Comparison of ENCODE assay signal across 13 mouse cellular contexts in the genomic region with DNA sequence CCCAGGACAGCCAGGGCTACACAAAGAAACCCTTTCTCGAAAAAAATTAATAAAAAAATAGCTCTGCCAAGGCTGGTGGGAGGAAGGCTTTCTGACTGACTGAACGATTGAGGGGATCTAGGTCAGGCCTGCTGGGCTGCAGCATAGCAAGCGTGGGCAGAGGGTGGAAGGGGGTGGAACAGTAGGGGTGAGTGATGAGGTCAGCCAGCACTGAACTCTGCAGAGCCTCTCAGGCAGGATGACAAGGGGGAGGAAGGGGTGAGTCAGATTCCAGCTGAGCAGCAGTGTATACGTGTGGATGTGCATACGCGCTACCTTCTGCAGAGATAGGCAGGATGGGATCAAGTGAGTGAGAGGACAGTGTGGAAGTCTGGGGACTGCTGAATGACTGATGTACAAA. TPM values are rescaled to one million over a fixed set of nuclear protein-coding genes. Genes with fewer than 3 reads are reported as not detected.
DNase-seq lines count a peak whose midpoint lies in the region; ATAC-seq and TF ChIP-seq lines count a peak whose summit lies in the region.
"Had no signal": no experiment of that assay in that cellular context is flagged by ENCODE, and none has a peak within 500 bp of the region (broad histone marks: within the 10 kb centered on the region; RNA-seq: fewer than 3 reads in every experiment).

No protein-coding gene starts in this region.

- no peak overlapping the region for H3K9ac ChIP-seq in heart, postnatal 0 days (replicated peaks; ENCODE audit: low read depth, low read length)
- H3K9ac ChIP-seq: hindbrain, embryonic 14.5 days had no signal

- H3K27ac ChIP-seq in gastrocnemius, adult 2 months = peak overlapping the region; percentile 93
- H3K27ac ChIP-seq in left cerebral cortex, adult 2 months = peak overlapping the region; percentile 62
- peak overlapping the region; percentile 50; the same call in 1 of the 2 replicates for H3K27ac ChIP-seq in heart, postnatal 0 days (ENCODE audit: low read depth)
- H3K27ac ChIP-seq: hindbrain, embryonic 14.5 days had no signal

- H3K9me3 ChIP-seq in heart, postnatal 0 days (replicated peaks; ENCODE audit: control insufficient read depth, low read length) = no peaks in the 10 kb centered on the region

- 33% methylated on average over 6 of the region's 6 CpGs for WGBS in heart, postnatal 0 days

- peaks cover 32% of the 10 kb centered on the region for H3K36me3 ChIP-seq in heart, postnatal 0 days (replicated peaks; ENCODE audit: control insufficient read depth, insufficient read depth, low read length)

- H3K4me2 ChIP-seq in heart, postnatal 0 days (ENCODE audit: low read depth, low read length) = no peak overlapping the region
- H3K4me2 ChIP-seq: hindbrain, embryonic 14.5 days had no signal

- no peaks in the 10 kb centered on the region for H3K27me3 ChIP-seq in heart, postnatal 0 days (ENCODE audit: control insufficient read depth, insufficient read depth, low read length)

- peaks cover 9% of the 10 kb centered on the region; the same call in 1 of the 2 replicates for H3K4me1 ChIP-seq in heart, postnatal 0 days (ENCODE audit: control insufficient read depth, insufficient read depth)

- no peak overlapping the region for H3K4me3 ChIP-seq in gastrocnemius, adult 2 months
- no peak overlapping the region for H3K4me3 ChIP-seq in left cerebral cortex, adult 2 months
- no peak overlapping the region for H3K4me3 ChIP-seq in heart, postnatal 0 days (ENCODE audit: low read depth, low read length)
- H3K4me3 ChIP-seq: myocyte had no signal

- TF ChIP-seq EP300 in heart, postnatal 0 days (IDR thresholded peaks at IDR 0.05; ENCODE audit: low read depth) = no peak

- no peak for TF ChIP-seq CTCF in gastrocnemius, adult 2 months (IDR thresholded peaks at IDR 0.05)
- TF ChIP-seq CTCF in left cerebral cortex, adult 2 months (IDR thresholded peaks at IDR 0.05) = no peak
- TF ChIP-seq CTCF in heart, postnatal 0 days (IDR thresholded peaks at IDR 0.05; ENCODE audit: low read depth) = no peak

- intact Hi-C loops in gastrocnemius, adult 2 months (cut with DNase I) = no loop called here
- intact Hi-C loops in left cerebral cortex, adult 2 months (cut with DNase I) = no loop called here

- no peak for DNase-seq in gastrocnemius, adult 2 months
- DNase-seq in gastrocnemius, adult 18-20 months (ENCODE audit: low spot score) = no peak
- DNase-seq in left cerebral cortex, adult 2 months (ENCODE audit: extremely low spot score in 1 of 2, low spot score in 2 of 2) = no peak
- DNase-seq in left cerebral cortex, adult 8-10 months (ENCODE audit: low spot score in 2 of 2) = no peak
- peak; percentile 92 for DNase-seq in Muller cell, postnatal 12 days (ENCODE audit: inconsistent ontology term)
- DNase-seq in heart, postnatal 0 days (ENCODE audit: low spot score) = no peak
- no peak for DNase-seq in urinary bladder, postnatal 36 days (ENCODE audit: low spot score in 2 of 2)
- no peak for DNase-seq in ovary, postnatal 14 days (ENCODE audit: low spot score)
- DNase-seq: right cerebral cortex, postnatal 25 days; thymus, adult 18-20 months had no signal

- ATAC-seq in heart, postnatal 0 days (ENCODE audit: insufficient read depth, low read depth) = peak; percentile 40
- ATAC-seq: forebrain, embryonic 14.5 days had no signal

RNA-seq across cellular contexts. Expression of a gene that starts 3.7 kb away (rescaled TPM):
- total RNA-seq in gastrocnemius, adult 2 months (2021) = 10 to 100 TPM; 31.7 to 43.4 TPM
- 10 to 100 TPM; 38.5 to 40.1 TPM for total RNA-seq in gastrocnemius, adult 18-20 months (2021)
- 10 to 100 TPM; 33.4 to 34.1 TPM for total RNA-seq in left cerebral cortex, adult 2 months (2021)
- 10 to 100 TPM; 35.7 to 39.3 (median 37.6) TPM for total RNA-seq in left cerebral cortex, adult 8-10 months (2022)
- 44.3 and 48.8 TPM in 2 replicates for total RNA-seq in heart, postnatal 0 days (2014; rRNA removed; ENCODE audit: low replicate concordance)
- polyA plus RNA-seq in heart, postnatal 0 days (2015; fragmentation: Nextera tagmentation; extraction: Ambion mirVana) = 97.5 and 101 TPM in 2 replicates

RNA-seq across cellular contexts. Expression of a gene that starts 13.6 kb away (rescaled TPM):
- under 1 TPM in 1 of 2 experiments, not detected in 1; 0.47 TPM for total RNA-seq in gastrocnemius, adult 2 months (2021)
- under 1 TPM; 0.73 to 0.97 TPM for total RNA-seq in gastrocnemius, adult 18-20 months (2021)
- total RNA-seq in left cerebral cortex, adult 2 months (2021) = 10 to 100 TPM; 22.0 to 22.9 TPM
- total RNA-seq in left cerebral cortex, adult 8-10 months (2022) = 10 to 100 TPM; 21.7 to 26.5 (median 23.4) TPM
- 6.7 and 18.2 TPM in 2 replicates for total RNA-seq in heart, postnatal 0 days (2014; rRNA removed; ENCODE audit: low replicate concordance)
- polyA plus RNA-seq in heart, postnatal 0 days (2015; fragmentation: Nextera tagmentation; extraction: Ambion mirVana) = 10.4 and 11.8 TPM in 2 replicates

RNA-seq across cellular contexts. Expression of a gene that starts 22.5 kb away (rescaled TPM):
- total RNA-seq in gastrocnemius, adult 2 months (2021) = 10 to 100 TPM; 25.6 to 30.4 TPM
- 10 to 100 TPM; 25.2 to 29.8 TPM for total RNA-seq in gastrocnemius, adult 18-20 months (2021)
- total RNA-seq in left cerebral cortex, adult 2 months (2021) = 10 to 100 TPM; 92.9 to 96.7 TPM
- 10 to 100 TPM; 77.5 to 92.7 (median 82.3) TPM for total RNA-seq in left cerebral cortex, adult 8-10 months (2022)
- 53.0 and 58.4 TPM in 2 replicates for total RNA-seq in heart, postnatal 0 days (2014; rRNA removed; ENCODE audit: low replicate concordance)
- polyA plus RNA-seq in heart, postnatal 0 days (2015; fragmentation: Nextera tagmentation; extraction: Ambion mirVana) = 63.3 and 66.8 TPM in 2 replicates

RNA-seq across cellular contexts. Expression of a gene that starts 29.4 kb away (rescaled TPM):
- 10 to 100 TPM; 17.0 to 23.0 TPM for total RNA-seq in gastrocnemius, adult 2 months (2021)
- total RNA-seq in gastrocnemius, adult 18-20 months (2021) = 10 to 100 TPM; 22.5 to 23.3 TPM
- total RNA-seq in left cerebral cortex, adult 2 months (2021) = 10 to 100 TPM; 34.9 to 37.9 TPM
- total RNA-seq in left cerebral cortex, adult 8-10 months (2022) = 10 to 100 TPM; 33.5 to 54.6 (median 51.0) TPM
- 24.3 and 30.3 TPM in 2 replicates for total RNA-seq in heart, postnatal 0 days (2014; rRNA removed; ENCODE audit: low replicate concordance)
- polyA plus RNA-seq in heart, postnatal 0 days (2015; fragmentation: Nextera tagmentation; extraction: Ambion mirVana) = 48.4 and 50.4 TPM in 2 replicates

RNA-seq across cellular contexts. Expression of a gene that starts 37.2 kb away (rescaled TPM):
- total RNA-seq in gastrocnemius, adult 2 months (2021) = 10 to 100 TPM; 23.3 to 28.5 TPM
- total RNA-seq in gastrocnemius, adult 18-20 months (2021) = 10 to 100 TPM; 25.3 to 26.3 TPM
- total RNA-seq in left cerebral cortex, adult 2 months (2021) = 10 to 100 TPM; 75.9 to 95.0 TPM
- total RNA-seq in left cerebral cortex, adult 8-10 months (2022) = 10 to 100 TPM; 82.0 to 99.8 (median 91.3) TPM
- total RNA-seq in heart, postnatal 0 days (2014; rRNA removed; ENCODE audit: low replicate concordance) = 24.4 and 35.7 TPM in 2 replicates
- 29.5 and 30.7 TPM in 2 replicates for polyA plus RNA-seq in heart, postnatal 0 days (2015; fragmentation: Nextera tagmentation; extraction: Ambion mirVana)
